Mouse (Mus musculus): Measurements from ENCODE around the gene Tmem239.

Tmem239 gene

DNA sequence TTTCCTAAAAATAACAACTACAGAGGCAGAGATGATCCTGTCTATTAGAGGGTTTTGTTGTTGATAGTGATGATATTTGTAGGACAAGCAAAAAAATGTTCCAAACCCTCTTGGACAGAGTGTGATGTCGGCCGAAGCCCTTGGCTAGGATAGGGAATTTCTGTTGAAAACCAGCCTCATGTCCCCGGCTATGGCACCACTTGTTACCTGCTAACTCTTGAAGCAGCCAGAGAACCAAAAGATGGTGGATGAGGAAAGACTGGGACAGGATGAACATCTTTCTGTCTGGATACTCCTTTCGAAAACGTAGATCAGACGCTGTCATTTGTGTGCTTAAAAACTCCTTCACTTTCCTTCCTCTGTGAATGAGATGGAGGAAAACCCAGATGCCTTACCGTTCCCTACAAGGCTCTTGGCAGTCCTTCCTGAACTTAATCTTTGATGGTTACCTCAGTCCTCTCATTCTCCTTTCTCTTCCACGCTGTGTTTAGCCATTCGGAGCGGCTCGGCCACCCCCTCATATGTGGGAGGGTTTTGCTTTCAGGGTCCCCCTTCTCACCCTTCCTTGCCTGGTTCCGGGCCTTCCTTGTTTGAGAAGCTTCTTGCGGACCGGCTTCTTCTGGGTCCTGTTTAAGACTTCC is 44.9 kb downstream of the Tmem239 start:
- DNase-seq (ENCODE audit: low read depth, low spot score) = no peak

GRCm38 (mm10) chr2:130451727-130452090 is 45.4 kb downstream of the Tmem239 start:
- no peak for DNase-seq (ENCODE audit: low read depth, low spot score)

GRCm38 (mm10) chr2:130452266-130452665 is 46.0 kb downstream of the Tmem239 start:
- DNase-seq (ENCODE audit: low read depth, low spot score) = no peak

DNA sequence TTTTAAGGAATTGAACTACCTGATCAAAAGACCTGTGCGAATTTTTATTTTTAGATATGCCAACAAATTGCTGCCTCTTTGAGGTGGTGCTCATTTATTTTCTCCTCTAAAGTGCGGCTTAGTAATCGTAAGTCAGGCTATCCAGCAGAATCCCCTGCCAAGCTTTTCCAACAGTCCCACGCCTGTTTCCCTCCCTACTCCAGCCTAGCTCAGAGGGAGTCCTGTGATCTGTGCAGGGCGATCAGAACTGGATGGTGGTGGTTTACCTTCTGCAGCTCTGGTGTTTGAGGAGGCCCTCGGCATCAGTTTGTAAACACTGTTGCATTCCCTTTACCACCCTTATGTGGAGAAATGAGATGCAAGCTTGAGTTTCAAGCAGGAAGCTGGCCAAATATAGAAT is 47.1 kb downstream of the Tmem239 start:
- no peak for DNase-seq (ENCODE audit: low read depth, low spot score)

GRCm38 (mm10) chr2:130454748-130455370 is 48.6 kb downstream of the Tmem239 start:
- DNase-seq (ENCODE audit: low read depth, low spot score) = no peak

All from R1 (cell line).